Mouse (Mus musculus) heart, embryonic 11.5 days (tissue): ENCODE data around the gene Hmga1. TPM values are rescaled to one million over a fixed set of nuclear protein-coding genes. Genes with fewer than 3 reads are reported as not detected.
A peak's percentile ranks its signal among the peaks of the same experiment; 100 is the strongest.

ENCODE experiments used
- ATAC-seq: fragments of 200-750 bp; cut with Nextera tagmentation; replicated peaks from 2 replicates; pipeline ENCODE4 v1.8.0; 2017; ENCODE audit warnings: moderate library complexity; ENCODE audit not compliant: insufficient number of reproducible peaks, low FRiP score, low TSS enrichment
- H3K27ac ChIP-seq: fragments of 300-500 bp; sonication (generic); 2 replicates; pipeline ENCODE4 v1.5.1; 2014; ENCODE audit warnings: mild to moderate bottlenecking, low read depth, low read length
- H3K27me3 ChIP-seq: fragments of 300-500 bp; sonication (generic); 2 replicates; pipeline ENCODE4 v1.6.1; 2014; ENCODE audit warnings: mild to moderate bottlenecking, low read length, mixed read lengths; ENCODE audit not compliant: control insufficient read depth, insufficient read depth
- H3K36me3 ChIP-seq: fragments of 300-500 bp; sonication (generic); 2 replicates; pipeline ENCODE4 v1.6.1; 2014; ENCODE audit warnings: mild to moderate bottlenecking, low read length, moderate library complexity, mixed read lengths; ENCODE audit not compliant: control insufficient read depth, insufficient read depth
- H3K4me1 ChIP-seq: fragments of 300-500 bp; sonication (generic); 2 replicates; pipeline ENCODE4 v1.6.1; 2014; ENCODE audit warnings: low read length; ENCODE audit not compliant: control insufficient read depth, insufficient read depth
- H3K4me2 ChIP-seq: fragments of 300-500 bp; sonication (generic); 2 replicates; pipeline ENCODE4 v1.6.1; 2014; ENCODE audit warnings: mild to moderate bottlenecking, moderate library complexity
- H3K4me3 ChIP-seq: fragments of 300-500 bp; sonication (generic); 2 replicates; pipeline ENCODE4 v1.5.1; 2014; ENCODE audit warnings: low read depth, low read length
- H3K9ac ChIP-seq: fragments of 300-500 bp; sonication (generic); 2 replicates; pipeline ENCODE4 v1.6.1; 2014; ENCODE audit warnings: mild to moderate bottlenecking, low read depth, low read length, moderate library complexity
- H3K9me3 ChIP-seq: fragments of 300-500 bp; sonication (generic); replicated peaks from 2 replicates; pipeline ENCODE4 v1.6.1; 2016; ENCODE audit warnings: low read length; ENCODE audit not compliant: control insufficient read depth
- WGBS: fragments of 180-500 bp; shearing (Covaris S2); extraction: QIAGEN DNeasy Blood & Tissue Kit; methylation state at CpG from one replicate; pipeline ENCODE4 v1.1.7; 2014; ENCODE audit not compliant: insufficient replicate concordance; 5-methylcytosine and 5-hydroxymethylcytosine counted together
- polyA plus RNA-seq: library from polyadenylated mRNA; unstranded; fragments of >200 nt; fragmentation: Nextera tagmentation; extraction: Ambion mirVana; gene quantifications from 2 replicates; pipeline ENCODE4 v1.2.1, GENCODE M21; 2014

Gene Hmga1
- polyA plus RNA-seq, 1 experiment from 2014 or later = 278 TPM

DNA sequence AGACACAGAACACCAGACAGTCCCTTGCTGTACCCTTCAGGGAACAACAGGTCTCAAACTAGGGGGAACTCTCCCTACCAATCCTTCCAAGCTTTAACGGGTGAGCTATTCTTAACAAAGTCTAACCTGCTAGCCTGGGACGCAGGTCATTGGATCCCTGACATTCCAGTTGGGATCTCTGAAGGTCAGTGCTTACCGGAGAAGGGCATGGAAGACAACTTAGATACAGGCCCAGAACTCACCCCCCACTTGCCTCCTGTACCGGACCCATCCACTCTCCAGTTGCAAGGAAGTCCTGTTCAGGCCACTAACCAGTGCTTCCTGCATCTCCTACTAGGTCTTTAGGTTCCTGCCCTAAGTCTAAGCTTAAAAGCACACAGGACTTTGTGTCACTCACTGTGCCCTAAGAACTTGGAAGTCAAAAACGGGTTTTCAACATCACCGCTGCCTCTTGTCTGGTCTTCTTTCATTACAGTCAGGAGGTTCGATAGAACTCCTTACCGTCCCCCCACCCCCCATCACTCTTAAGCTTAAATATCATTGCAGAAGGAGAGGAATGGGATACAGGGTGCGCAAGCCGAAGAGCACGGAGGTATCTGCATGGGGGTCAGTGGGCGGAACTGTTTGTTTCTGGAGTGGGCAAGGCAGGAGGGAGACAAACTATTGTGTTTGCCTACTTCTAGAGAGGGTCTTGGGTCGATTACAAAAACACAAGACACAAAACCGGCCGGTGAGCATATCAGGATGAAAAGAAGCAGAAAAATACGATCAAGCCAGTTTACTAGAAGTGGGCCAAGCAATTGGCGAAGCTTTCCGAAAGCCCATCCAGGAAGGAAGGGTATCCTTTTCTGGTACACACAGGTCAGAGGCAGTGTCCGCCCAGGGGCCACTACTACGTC, 2.0 kb upstream of the Hmga1 start:
- Histone ChIP-seq H3K4me3 (peak overlapping the region; percentile 91), H3K27ac (peak overlapping the region; percentile 99), H3K9me3 (no peaks in the 10 kb centered on the region), H3K4me1 (peaks cover 26% of the 10 kb centered on the region), H3K4me2 (peak overlapping the region; percentile 93), H3K36me3 (no peaks in the 10 kb centered on the region), H3K27me3 (no peaks in the 10 kb centered on the region), H3K9ac (peak overlapping the region; percentile 94)
- 40% methylated on average over 20 of the region's 20 CpGs for WGBS
- no peak for ATAC-seq

DNA sequence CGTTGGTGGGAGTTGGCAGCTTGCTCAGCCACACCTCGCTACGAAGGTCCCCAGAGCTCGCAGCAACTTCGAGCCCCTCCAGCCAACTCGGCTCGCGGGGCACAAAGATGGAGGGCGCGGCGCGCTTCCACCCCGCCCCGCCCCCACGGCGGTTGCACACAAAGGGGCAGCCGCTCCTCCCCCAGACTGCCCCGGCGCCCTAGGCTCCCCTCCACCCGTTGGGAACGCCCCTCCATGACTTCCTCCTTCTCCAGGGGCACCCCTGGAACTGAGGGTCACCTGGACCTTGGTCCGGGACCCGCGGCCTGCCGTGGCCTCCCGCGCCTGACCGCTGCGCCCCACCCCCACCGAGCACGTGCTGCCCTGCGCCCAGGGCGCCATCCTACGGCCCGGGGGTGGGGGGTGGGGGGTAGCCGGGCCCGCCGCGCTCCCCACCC, 1.2 kb upstream of the Hmga1 start:
- no peaks in the 10 kb centered on the region for H3K36me3 ChIP-seq
- H3K9me3 ChIP-seq = no peaks in the 10 kb centered on the region
- peak overlapping the region; percentile 91 for H3K4me3 ChIP-seq
- H3K27ac ChIP-seq = peak overlapping the region; percentile 99
- H3K4me2 ChIP-seq = peak overlapping the region; percentile 93
- H3K27me3 ChIP-seq = no peaks in the 10 kb centered on the region
- WGBS = under 1% methylated on average over 35 of the region's 39 CpGs
- H3K4me1 ChIP-seq = peaks cover 21% of the 10 kb centered on the region
- peak overlapping the region; percentile 94 for H3K9ac ChIP-seq
- ATAC-seq = peak; percentile 44

DNA sequence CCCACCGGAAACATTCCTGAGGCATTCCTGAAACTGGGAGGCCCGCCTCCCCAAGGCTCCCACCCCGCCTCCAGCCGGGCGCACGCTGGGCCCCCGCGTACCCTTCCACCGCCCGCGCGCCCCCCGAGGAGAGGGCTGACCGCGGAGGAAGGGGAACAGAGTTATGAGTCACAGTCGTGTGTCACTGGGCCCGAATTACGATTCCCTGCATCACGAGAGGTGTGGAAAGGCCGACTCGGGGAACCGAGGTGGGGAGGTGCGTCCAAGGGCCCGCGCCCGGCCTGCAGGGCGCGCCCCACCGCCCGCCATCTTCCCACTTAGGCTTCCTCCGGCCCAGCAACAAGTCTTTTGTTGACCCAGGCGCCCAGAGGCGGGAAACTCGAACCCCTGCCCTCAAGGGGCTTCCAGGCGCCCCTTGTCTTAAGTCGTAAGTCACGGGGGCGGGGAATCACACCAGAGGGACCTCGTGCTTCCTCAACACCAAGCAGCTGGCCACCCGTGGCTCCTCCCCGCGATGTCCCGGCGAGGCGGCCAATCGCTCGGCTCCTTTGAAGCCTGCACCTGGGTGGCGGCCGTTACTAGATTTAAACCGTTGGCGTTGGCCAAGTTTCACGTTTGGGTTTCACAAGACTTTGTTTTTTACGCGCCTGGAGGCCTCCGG, 655 bp upstream of the Hmga1 start:
- Histone ChIP-seq H3K36me3 (no peaks in the 10 kb centered on the region), H3K27me3 (no peaks in the 10 kb centered on the region), H3K4me1 (peaks cover 21% of the 10 kb centered on the region), H3K4me2 (peak overlapping the region; percentile 93), H3K27ac (peak overlapping the region; percentile 99), H3K9me3 (no peaks in the 10 kb centered on the region), H3K9ac (peak overlapping the region; percentile 94), H3K4me3 (peak overlapping the region; percentile 91)
- peak; percentile 52 for ATAC-seq
- under 1% methylated on average over 53 of the region's 55 CpGs for WGBS

DNA sequence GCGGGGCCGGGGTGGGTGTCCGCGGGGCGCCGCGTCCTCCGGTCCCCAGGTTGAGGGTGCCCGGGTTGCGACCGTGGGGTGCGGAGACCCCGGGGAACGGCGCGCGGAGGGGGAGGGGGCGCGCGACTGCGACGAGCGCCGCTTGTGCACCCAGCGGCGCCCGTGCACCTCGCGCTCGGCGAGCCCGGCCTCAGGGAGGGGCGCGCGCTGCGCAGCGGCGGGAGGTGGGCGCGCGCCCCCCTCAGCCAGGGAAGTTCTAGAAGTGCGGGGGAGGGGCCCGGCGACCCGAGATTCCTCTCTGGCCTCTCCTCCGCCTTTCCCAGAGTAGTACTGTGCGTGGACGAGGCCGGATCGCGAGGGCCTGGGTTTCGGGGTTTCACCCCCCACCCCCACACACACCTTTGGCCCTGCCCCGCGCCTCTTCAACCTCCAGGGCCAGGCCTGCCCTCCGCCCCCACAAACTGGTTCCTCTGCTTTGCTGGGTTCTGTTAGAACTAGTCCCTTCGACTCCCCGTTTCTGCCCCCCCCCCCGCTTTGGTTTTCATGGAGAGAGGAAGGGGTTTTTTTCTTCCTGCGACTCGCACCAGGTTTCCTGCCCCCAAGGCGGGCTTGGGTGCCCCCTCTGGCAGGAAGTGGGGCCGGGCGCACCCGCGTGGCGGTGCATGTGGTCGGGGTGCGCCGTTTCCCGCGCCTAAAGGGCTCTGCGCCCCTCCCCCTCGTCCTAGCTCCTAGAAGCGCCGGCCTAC, 1.1 kb downstream of the Hmga1 start:
- 1% methylated on average over 38 of the region's 75 CpGs for WGBS

DNA sequence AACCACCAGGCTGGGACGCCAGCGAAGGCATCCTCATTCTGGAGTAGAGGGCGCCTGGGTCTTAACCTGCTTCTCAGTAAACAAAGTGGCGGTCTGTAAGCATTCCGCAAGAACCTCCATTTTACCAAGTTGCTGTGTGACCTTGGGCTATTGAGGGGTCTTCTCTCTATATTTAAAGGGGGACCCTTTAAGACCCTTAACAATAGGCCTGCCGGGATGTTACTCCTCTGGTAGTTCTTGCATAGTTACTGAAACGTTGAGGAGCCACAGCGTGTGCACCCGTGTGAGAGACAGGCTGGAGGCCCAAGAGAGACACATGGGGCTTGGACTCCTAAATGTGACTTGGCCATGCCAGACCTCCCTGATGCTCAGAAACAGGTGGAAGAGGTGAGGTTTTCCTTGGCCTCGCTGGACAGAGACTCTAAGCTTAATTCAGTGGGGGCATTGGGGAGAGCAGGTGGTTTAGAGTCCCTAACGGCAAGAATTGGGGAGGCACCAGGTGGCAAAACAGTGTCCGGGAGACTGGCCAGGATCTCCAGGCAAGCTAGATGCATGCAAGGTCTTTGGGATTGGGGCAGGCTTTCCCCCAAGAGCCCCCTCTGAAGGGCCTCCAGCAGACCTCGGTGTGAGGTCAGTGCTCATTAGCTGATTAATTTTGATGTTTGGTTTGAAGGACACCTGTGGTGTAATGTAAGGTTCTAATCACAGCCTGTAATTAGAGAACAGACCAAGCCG, 1.8 kb downstream of the Hmga1 start:
- Histone ChIP-seq H3K36me3 (peaks cover 5% of the 10 kb centered on the region), H3K27me3 (no peaks in the 10 kb centered on the region), H3K4me1 (peaks cover 34% of the 10 kb centered on the region), H3K27ac (peak overlapping the region; percentile 99), H3K4me2 (peak overlapping the region; percentile 93), H3K4me3 (peak overlapping the region; percentile 91), H3K9me3 (no peaks in the 10 kb centered on the region), H3K9ac (peak overlapping the region; percentile 94)
- ATAC-seq = no peak
- 6% methylated on average over 14 of the region's 14 CpGs for WGBS

More for the DNA sequence above, 1.1 kb downstream of the Hmga1 start:
- Histone ChIP-seq H3K27me3 (no peaks in the 10 kb centered on the region), H3K4me2 (peak overlapping the region; percentile 93), H3K27ac (peak overlapping the region; percentile 99), H3K4me1 (peaks cover 34% of the 10 kb centered on the region), H3K36me3 (peaks cover 5% of the 10 kb centered on the region), H3K4me3 (peak overlapping the region; percentile 91), H3K9ac (peak overlapping the region; percentile 94), H3K9me3 (no peaks in the 10 kb centered on the region)
- 0 out of 2 replicates have a peak, but pooled peaks have one; percentile 2 for ATAC-seq

DNA sequence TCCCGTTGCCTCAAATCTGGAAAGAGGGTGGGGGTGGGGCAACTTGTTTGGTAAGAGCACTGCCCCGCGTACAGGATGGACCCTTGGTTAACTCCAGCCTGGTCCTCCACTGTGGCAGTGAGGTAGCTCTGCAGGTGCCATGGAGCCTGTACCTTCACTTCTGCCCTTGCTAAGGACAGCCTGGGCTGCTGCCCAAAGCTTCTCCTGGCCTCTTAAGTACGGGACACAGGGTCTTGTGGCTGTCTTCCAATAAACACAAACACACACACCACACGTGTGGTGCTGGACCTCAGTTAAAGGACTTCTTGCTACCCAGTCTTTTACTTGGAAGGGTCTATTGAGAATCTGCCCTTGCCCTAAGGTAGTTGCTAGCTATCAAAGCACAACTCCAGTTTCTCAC, 2.5 kb downstream of the Hmga1 start:
- Histone ChIP-seq H3K9me3 (no peaks in the 10 kb centered on the region), H3K4me2 (peak overlapping the region; percentile 93), H3K27ac (no peak overlapping the region), H3K9ac (peak overlapping the region; percentile 43), H3K4me3 (peak overlapping the region; percentile 91), H3K36me3 (peaks cover 5% of the 10 kb centered on the region), H3K27me3 (no peaks in the 10 kb centered on the region), H3K4me1 (peaks cover 33% of the 10 kb centered on the region)
- WGBS = 17% methylated on average over 5 of the region's 5 CpGs
- no peak for ATAC-seq

DNA sequence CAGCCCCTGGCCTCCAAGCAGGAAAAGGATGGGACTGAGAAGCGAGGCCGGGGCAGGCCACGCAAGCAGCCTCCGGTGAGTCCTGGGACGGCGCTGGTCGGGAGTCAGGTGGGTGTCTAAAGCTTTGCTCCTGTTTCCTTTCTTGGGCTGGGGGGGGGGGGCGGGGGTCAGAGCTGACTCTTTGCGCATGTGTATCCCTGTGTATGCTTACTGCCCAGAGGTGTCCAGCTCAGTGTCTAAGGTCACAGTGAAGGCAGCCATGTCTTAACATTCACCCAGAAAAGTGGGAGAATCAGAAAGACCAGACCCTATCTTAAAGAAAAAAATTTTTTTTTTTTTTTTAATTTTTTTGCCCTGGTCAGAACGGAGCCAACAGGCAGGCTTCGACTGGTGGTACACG, 3.3 kb downstream of the Hmga1 start:
- 77% methylated on average over 11 of the region's 12 CpGs for WGBS
- Histone ChIP-seq H3K9me3 (no peaks in the 10 kb centered on the region), H3K9ac (no peak overlapping the region), H3K4me3 (no peak overlapping the region), H3K4me2 (no peak overlapping the region), H3K27me3 (no peaks in the 10 kb centered on the region), H3K27ac (no peak overlapping the region), H3K36me3 (peaks cover 5% of the 10 kb centered on the region), H3K4me1 (peaks cover 32% of the 10 kb centered on the region)
- no peak for ATAC-seq
